Mouse (Mus musculus): ENCODE results near the gene Bst2. TPM values are rescaled to one million over a fixed set of nuclear protein-coding genes. Genes with fewer than 3 reads are reported as not detected.
A peak's percentile ranks its signal among the peaks of the same experiment; 100 is the strongest.

The Bst2 gene
- polyA plus RNA-seq, 2 experiments: 12.2 to 41.1 TPM

DNA sequence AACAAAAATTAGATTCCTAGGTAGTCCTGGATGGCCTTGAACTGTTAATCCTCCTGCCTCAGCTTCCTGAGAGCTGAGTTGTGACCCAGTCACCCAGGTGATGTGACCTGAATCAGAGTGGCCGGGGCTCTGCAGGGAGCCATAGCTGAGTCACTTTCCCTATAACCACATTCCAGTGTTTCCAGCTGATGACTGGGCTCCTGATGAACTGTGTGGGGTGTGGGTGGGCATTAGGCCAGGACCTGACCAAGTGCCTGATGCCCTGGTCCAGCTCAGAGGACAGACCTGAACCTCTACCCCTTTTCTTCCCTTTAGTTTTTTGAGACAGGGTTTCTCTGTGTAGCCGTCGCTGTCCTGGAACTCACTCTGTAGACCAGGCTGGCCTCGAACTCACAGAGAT is 31.9 kb downstream of the Bst2 start:
- no peak overlapping the region for H3K27ac ChIP-seq
- no peak overlapping the region for H3K4me2 ChIP-seq (ENCODE audit: low read depth)
- TF ChIP-seq CTCF (IDR thresholded peaks at IDR 0.05; ENCODE audit: low read depth): no peak
- TF ChIP-seq EP300 (IDR thresholded peaks at IDR 0.05; ENCODE audit: low read depth): no peak
- no peaks in the 10 kb centered on the region for H3K9me3 ChIP-seq (ENCODE audit: control insufficient read depth, low read length)
- H3K4me1 ChIP-seq (replicated peaks; ENCODE audit: control insufficient read depth in 2 of 2, insufficient read depth in 2 of 2, low read length in 1 of 2): no peaks in the 10 kb centered on the region
- DNase-seq (ENCODE audit: low read depth in 3 of 3, low spot score in 3 of 3) (no peak), ATAC-seq (ENCODE audit: insufficient read depth) (no peak)
- H3K9ac ChIP-seq (replicated peaks): no peak overlapping the region
- no peak overlapping the region for H3K4me3 ChIP-seq (ENCODE audit: insufficient read depth in 1 of 2, low read depth in 2 of 2, low read length in 2 of 2)
- WGBS (ENCODE audit: insufficient replicate concordance): 71% methylated on average over 4 of the region's 4 CpGs
- H3K27me3 ChIP-seq (ENCODE audit: control insufficient read depth, insufficient read depth, low read length): peaks cover 25% of the 10 kb centered on the region
- H3K36me3 ChIP-seq (replicated peaks; ENCODE audit: control insufficient read depth, insufficient read depth, low read depth): no peaks in the 10 kb centered on the region

DNA sequence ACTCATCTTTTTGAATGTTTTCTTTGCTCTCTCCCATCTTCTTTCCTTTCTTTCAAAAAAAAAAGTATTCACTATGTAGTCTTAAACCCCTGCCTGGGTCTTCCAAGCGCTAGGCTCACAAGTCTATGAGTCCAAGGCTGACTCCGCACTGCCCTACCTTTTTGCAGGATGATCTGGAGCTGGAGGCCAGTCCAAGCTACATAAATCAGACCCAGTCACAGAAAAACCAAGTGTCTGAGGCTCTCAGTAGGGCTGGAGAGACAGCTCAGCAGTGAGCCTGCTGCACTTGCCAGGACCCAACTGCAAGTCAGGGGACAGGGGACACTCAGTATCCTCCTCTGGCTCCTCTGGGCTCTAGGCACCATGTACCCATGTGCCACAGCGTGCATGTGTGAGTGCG is 32.9 kb downstream of the Bst2 start:
- 84% methylated on average over 4 of the region's 4 CpGs for WGBS (ENCODE audit: insufficient replicate concordance)
- no peak overlapping the region for H3K9ac ChIP-seq (replicated peaks)
- H3K4me2 ChIP-seq (ENCODE audit: low read depth): no peak overlapping the region
- no peaks in the 10 kb centered on the region for H3K9me3 ChIP-seq (ENCODE audit: control insufficient read depth, low read length)
- peaks cover 25% of the 10 kb centered on the region for H3K27me3 ChIP-seq (ENCODE audit: control insufficient read depth, insufficient read depth, low read length)
- no peak overlapping the region for H3K27ac ChIP-seq
- no peak overlapping the region for H3K4me3 ChIP-seq (ENCODE audit: insufficient read depth in 1 of 2, low read depth in 2 of 2, low read length in 2 of 2)
- DNase-seq (ENCODE audit: low read depth in 3 of 3, low spot score in 3 of 3) (no peak), ATAC-seq (ENCODE audit: insufficient read depth) (no peak)
- no peaks in the 10 kb centered on the region for H3K36me3 ChIP-seq (replicated peaks; ENCODE audit: control insufficient read depth, insufficient read depth, low read depth)
- TF ChIP-seq EP300 (IDR thresholded peaks at IDR 0.05; ENCODE audit: low read depth) (no peak), CTCF (IDR thresholded peaks at IDR 0.05; ENCODE audit: low read depth) (no peak)
- H3K4me1 ChIP-seq (replicated peaks; ENCODE audit: control insufficient read depth in 2 of 2, insufficient read depth in 2 of 2, low read length in 1 of 2): no peaks in the 10 kb centered on the region; a peak in 1 of 4 replicates

DNA sequence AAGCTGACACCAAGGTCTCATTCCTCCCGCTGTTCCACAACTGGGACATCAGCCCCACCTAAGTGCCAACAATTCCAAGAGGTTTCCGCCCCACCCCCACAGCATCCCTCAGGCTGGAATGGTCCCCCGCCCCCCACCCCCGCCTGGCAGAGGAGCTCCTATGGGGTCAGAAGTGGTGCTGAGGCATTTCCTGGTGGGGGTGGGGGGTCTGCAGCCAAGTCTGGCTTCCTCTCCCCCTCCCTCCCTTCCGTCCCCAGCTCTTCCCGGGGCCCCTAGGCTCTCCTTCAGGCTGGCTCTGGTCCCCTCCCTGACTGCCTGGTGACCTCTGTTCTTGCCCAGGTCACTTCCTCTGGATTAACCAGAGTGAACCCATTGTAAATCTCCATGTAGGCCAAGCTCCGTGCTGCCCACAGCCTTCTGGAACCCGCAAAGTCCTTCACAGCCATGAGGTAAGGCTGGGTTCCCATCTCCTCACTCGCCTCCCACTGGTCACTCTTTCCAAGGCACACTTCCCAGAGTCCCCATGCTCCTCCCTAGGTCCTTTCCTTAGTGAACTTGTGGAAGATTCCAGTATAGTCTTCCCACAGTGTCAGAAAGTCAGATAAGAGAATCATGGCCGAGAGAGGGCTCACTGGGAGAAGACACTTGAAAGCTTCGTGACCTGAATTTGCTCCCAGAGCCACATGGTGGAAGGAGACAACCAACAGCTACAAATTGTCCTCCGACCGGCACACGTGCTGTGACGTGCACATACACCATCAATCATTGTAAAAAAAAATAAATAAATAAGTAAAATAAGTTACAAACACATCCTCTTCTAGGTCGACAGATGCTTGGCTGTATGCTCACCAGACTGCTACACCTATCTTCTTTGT is 38.2 kb downstream of the Bst2 start:
- ATAC-seq (ENCODE audit: insufficient read depth): peak; percentile 31; the same call in 1 of the 2 replicates
- WGBS (ENCODE audit: insufficient replicate concordance): 38% methylated on average over 15 of the region's 16 CpGs
- no peak overlapping the region for H3K4me2 ChIP-seq (ENCODE audit: low read depth)
- no peak overlapping the region for H3K4me3 ChIP-seq (ENCODE audit: insufficient read depth in 1 of 2, low read depth in 2 of 2, low read length in 2 of 2)
- H3K36me3 ChIP-seq (replicated peaks; ENCODE audit: control insufficient read depth, insufficient read depth, low read depth): no peaks in the 10 kb centered on the region
- H3K27ac ChIP-seq: no peak overlapping the region
- peaks cover 0 to 2% of the 10 kb centered on the region in 2 experiments; a peak in 1 of 4 replicates for H3K4me1 ChIP-seq (replicated peaks; ENCODE audit: control insufficient read depth in 2 of 2, insufficient read depth in 2 of 2, low read length in 1 of 2)
- no peak overlapping the region for H3K9ac ChIP-seq (replicated peaks)
- H3K9me3 ChIP-seq (ENCODE audit: control insufficient read depth, low read length): no peaks in the 10 kb centered on the region
- no peak for DNase-seq (ENCODE audit: low read depth in 3 of 3, low spot score in 3 of 3)
- no peaks in the 10 kb centered on the region for H3K27me3 ChIP-seq (ENCODE audit: control insufficient read depth, insufficient read depth, low read length)
- TF ChIP-seq CTCF (IDR thresholded peaks at IDR 0.05; ENCODE audit: low read depth) (no peak), EP300 (IDR thresholded peaks at IDR 0.05; ENCODE audit: low read depth) (no peak)

DNA sequence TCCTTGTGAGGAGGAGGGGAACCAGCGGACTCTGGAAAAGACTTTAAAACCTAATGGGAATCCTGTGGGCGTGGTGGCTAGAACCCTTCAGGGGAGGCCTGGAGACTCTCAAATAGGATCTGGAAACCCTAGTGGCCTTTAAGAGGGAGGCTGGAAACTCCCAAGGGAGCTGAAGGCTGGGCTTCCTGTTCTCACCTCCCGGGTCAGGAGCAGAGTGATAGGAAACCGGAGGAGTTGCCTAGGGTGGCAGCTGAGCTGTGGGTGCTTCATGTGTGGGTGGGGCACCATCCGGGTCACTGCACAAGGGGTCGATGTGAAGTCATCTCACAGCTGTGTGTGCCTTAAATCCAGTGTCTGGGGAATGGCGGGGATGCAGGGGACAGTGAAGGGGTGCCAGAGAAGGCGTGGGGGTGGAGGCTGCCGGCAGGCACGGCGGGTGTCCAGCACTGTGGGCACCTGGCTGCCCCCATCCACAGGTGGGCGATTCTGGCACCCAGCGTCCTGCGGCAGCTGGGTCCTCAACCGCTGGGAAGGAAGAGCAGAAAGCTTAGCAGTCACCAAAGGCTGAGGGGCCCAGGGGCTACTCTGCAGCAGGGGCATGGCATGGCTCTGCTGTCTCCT is 39.3 kb downstream of the Bst2 start:
- ATAC-seq (ENCODE audit: insufficient read depth) (no peak), DNase-seq (ENCODE audit: low read depth in 3 of 3, low spot score in 3 of 3) (no peak)
- Histone ChIP-seq H3K27me3 (ENCODE audit: control insufficient read depth, insufficient read depth, low read length) (no peaks in the 10 kb centered on the region), H3K9me3 (ENCODE audit: control insufficient read depth, low read length) (no peaks in the 10 kb centered on the region), H3K4me2 (ENCODE audit: low read depth) (no peak overlapping the region), H3K9ac (replicated peaks) (no peak overlapping the region), H3K36me3 (replicated peaks; ENCODE audit: control insufficient read depth, insufficient read depth, low read depth) (no peaks in the 10 kb centered on the region; the same call in 1 of the 2 replicates), H3K4me3 (ENCODE audit: insufficient read depth in 1 of 2, low read depth in 2 of 2, low read length in 2 of 2) (no peak overlapping the region), H3K4me1 (replicated peaks; ENCODE audit: control insufficient read depth in 2 of 2, insufficient read depth in 2 of 2, low read length in 1 of 2) (peaks cover 0 to 2% of the 10 kb centered on the region in 2 experiments; a peak in 1 of 4 replicates), H3K27ac (no peak overlapping the region)
- 51% methylated on average over 15 of the region's 15 CpGs for WGBS (ENCODE audit: insufficient replicate concordance)
- TF ChIP-seq CTCF (IDR thresholded peaks at IDR 0.05; ENCODE audit: low read depth) (no peak), EP300 (IDR thresholded peaks at IDR 0.05; ENCODE audit: low read depth) (no peak)

DNA sequence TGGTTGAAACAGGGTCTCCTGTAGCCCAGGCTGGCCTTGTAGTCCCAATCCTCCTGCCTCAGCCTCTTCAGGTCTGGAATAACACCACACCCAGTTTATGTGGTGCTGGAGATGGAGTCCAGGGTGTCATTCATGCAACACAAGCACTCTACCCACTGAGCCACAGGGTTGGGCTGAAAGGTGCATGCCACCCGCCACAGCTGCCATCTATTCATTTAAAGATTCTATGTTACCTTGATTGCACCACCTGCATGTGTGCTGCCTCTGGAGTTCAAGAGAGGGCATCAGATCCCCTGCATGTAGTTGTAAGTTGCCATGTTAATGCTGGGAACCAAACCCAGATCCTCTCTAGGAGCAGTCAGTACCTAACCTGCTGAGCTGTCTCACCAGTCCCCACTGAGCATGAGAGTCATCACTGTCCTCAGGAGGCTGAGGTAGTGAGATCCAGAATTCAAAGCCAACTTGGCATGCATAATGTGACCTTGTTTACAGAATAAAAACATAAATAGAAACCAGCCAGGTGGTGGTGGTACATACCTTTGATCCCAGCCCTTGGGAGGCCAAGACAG is 40.1 kb downstream of the Bst2 start:
- ATAC-seq (ENCODE audit: insufficient read depth) (no peak), DNase-seq (ENCODE audit: low read depth in 3 of 3, low spot score in 3 of 3) (no peak)
- H3K4me2 ChIP-seq (ENCODE audit: low read depth): no peak overlapping the region
- H3K9ac ChIP-seq (replicated peaks): no peak overlapping the region
- H3K36me3 ChIP-seq (replicated peaks; ENCODE audit: control insufficient read depth, insufficient read depth, low read depth): no peaks in the 10 kb centered on the region; the same call in 1 of the 2 replicates
- peaks cover 0 to 2% of the 10 kb centered on the region in 2 experiments; a peak in 1 of 4 replicates for H3K4me1 ChIP-seq (replicated peaks; ENCODE audit: control insufficient read depth in 2 of 2, insufficient read depth in 2 of 2, low read length in 1 of 2)
- no peaks in the 10 kb centered on the region for H3K27me3 ChIP-seq (ENCODE audit: control insufficient read depth, insufficient read depth, low read length)
- no peak overlapping the region for H3K4me3 ChIP-seq (ENCODE audit: insufficient read depth in 1 of 2, low read depth in 2 of 2, low read length in 2 of 2)
- H3K27ac ChIP-seq: no peak overlapping the region
- H3K9me3 ChIP-seq (ENCODE audit: control insufficient read depth, low read length): no peaks in the 10 kb centered on the region
- TF ChIP-seq CTCF (IDR thresholded peaks at IDR 0.05; ENCODE audit: low read depth) (no peak), EP300 (IDR thresholded peaks at IDR 0.05; ENCODE audit: low read depth) (no peak)
- WGBS (ENCODE audit: insufficient replicate concordance): 52% methylated on average over 1 of the region's 1 CpGs
